Comparison of ENCODE assay signal across 23 mouse cellular contexts in genomic region chr15:77915287-77915686, GRCm38 (mm10). TPM values are rescaled to one million over a fixed set of nuclear protein-coding genes. Genes with fewer than 3 reads are reported as not detected.
DNase-seq lines count a peak whose midpoint lies in the region; ATAC-seq and TF ChIP-seq lines count a peak whose summit lies in the region.
"Had no signal": no experiment of that assay in that cellular context is flagged by ENCODE, and none has a peak within 500 bp of the region (broad histone marks: within the 10 kb centered on the region; RNA-seq: fewer than 3 reads in every experiment).

No protein-coding gene starts in this region.

- no peaks in the 10 kb centered on the region for H3K27me3 ChIP-seq in heart, adult 2 months (ENCODE audit: control insufficient read depth, insufficient read depth, low read length)
- H3K27me3 ChIP-seq in CH12.LX (replicated peaks) (no peaks in the 10 kb centered on the region), MEL (ENCODE audit: control insufficient read depth in 1 of 2, insufficient read depth in 2 of 2, low read length in 2 of 2) (no peaks in the 10 kb centered on the region)
- no peaks in the 10 kb centered on the region for H3K27me3 ChIP-seq in hindbrain, embryonic 16.5 days (replicated peaks; ENCODE audit: control insufficient read depth, insufficient read depth, low read length)
- H3K27me3 ChIP-seq in midbrain, embryonic 10.5 days (ENCODE audit: low read depth, poor library complexity, severe bottlenecking), result no peaks in the 10 kb centered on the region
- H3K27me3 ChIP-seq: embryonic facial prominence, embryonic 13.5 days; embryonic facial prominence, embryonic 15.5 days; forebrain, embryonic 13.5 days; forebrain, embryonic 15.5 days had no signal

- peak overlapping the region; percentile 90 for H3K27ac ChIP-seq in gastrocnemius, adult 2 months
- H3K27ac ChIP-seq in heart, adult 2 months, result no peak overlapping the region
- no peak overlapping the region for H3K27ac ChIP-seq in CH12.LX (ENCODE audit: insufficient read depth, low read depth)
- H3K27ac ChIP-seq in MEL (ENCODE audit: control insufficient read depth, low read depth, low read length), result no peak overlapping the region
- no peak overlapping the region for H3K27ac ChIP-seq in hindbrain, embryonic 16.5 days (ENCODE audit: low read depth, low read length)
- H3K27ac ChIP-seq in midbrain, embryonic 10.5 days (replicated peaks), result no peak overlapping the region
- H3K27ac ChIP-seq: embryonic facial prominence, embryonic 13.5 days; embryonic facial prominence, embryonic 15.5 days; forebrain, embryonic 10.5 days; forebrain, embryonic 13.5 days; forebrain, embryonic 15.5 days had no signal

- no peak overlapping the region for H3K9ac ChIP-seq in heart, adult 2 months (ENCODE audit: low read depth, low read length)
- H3K9ac ChIP-seq in CH12.LX (ENCODE audit: insufficient read depth, low read depth), result no peak overlapping the region
- H3K9ac ChIP-seq in MEL (ENCODE audit: control insufficient read depth, low read depth, low read length, poor library complexity, severe bottlenecking), result no peak overlapping the region
- no peak overlapping the region for H3K9ac ChIP-seq in hindbrain, embryonic 16.5 days (ENCODE audit: low read depth, low read length)
- H3K9ac ChIP-seq: embryonic facial prominence, embryonic 13.5 days; embryonic facial prominence, embryonic 15.5 days; forebrain, embryonic 13.5 days; forebrain, embryonic 15.5 days had no signal

- H3K4me3 ChIP-seq in gastrocnemius, adult 2 months, result no peak overlapping the region
- no peak overlapping the region for H3K4me3 ChIP-seq in heart, adult 2 months
- H3K4me3 ChIP-seq in CH12.LX (replicated peaks in 1 of 3; ENCODE audit: low read depth in 2 of 3, low read length in 2 of 3, poor library complexity in 1 of 3) (no peak overlapping the region), MEL (ENCODE audit: control insufficient read depth in 1 of 2, insufficient read depth in 1 of 2, low read depth in 2 of 2, low read length in 2 of 2) (no peak overlapping the region)
- no peak overlapping the region for H3K4me3 ChIP-seq in hindbrain, embryonic 16.5 days (ENCODE audit: low read length)
- no peak overlapping the region for H3K4me3 ChIP-seq in midbrain, embryonic 10.5 days
- H3K4me3 ChIP-seq: embryonic facial prominence, embryonic 13.5 days; embryonic facial prominence, embryonic 15.5 days; erythroblast, embryonic 14.5 days; forebrain, embryonic 10.5 days; forebrain, embryonic 13.5 days; forebrain, embryonic 15.5 days had no signal

- no peaks in the 10 kb centered on the region for H3K79me2 ChIP-seq in heart, adult 2 months (replicated peaks; ENCODE audit: control insufficient read depth, insufficient read depth, low read length)
- 0 out of 2 replicates have a peak, but pooled peaks cover 4% of the 10 kb centered on the region for H3K79me2 ChIP-seq in CH12.LX (replicated peaks; ENCODE audit: control insufficient read depth, extremely low read depth, insufficient read depth, poor library complexity, severe bottlenecking)
- H3K79me2 ChIP-seq in MEL (ENCODE audit: control insufficient read depth, insufficient read depth, low read length, poor library complexity), result no peaks in the 10 kb centered on the region

- dilution Hi-C loops in CH12.LX (cut with MboI; ENCODE audit: extremely low pct_ligation_motif_present, extremely low pct_unique_long_range_greater_than_20kb, low sequenced_read_pairs), result no loop called here

- in situ Hi-C loops in CH12.LX (cut with MboI; ENCODE audit: low pct_ligation_motif_present, low pct_unique_long_range_greater_than_20kb, low sequenced_read_pairs), result loop anchor here (10.0 kb wide), 1 partner anchor 140 kb away; no protein-coding TSS in a partner anchor

- intact Hi-C loops in gastrocnemius, adult 2 months (cut with DNase I), result no loop called here
- intact Hi-C loops in heart, adult 2 months (cut with DNase I), result loop anchor here (5.0 kb wide), 2 partner anchors 118 to 153 kb away; no protein-coding TSS in a partner anchor

- no peak for TF ChIP-seq RAD21 in CH12.LX (IDR thresholded peaks at IDR 0.05; ENCODE audit: low read depth, low read length)
- TF ChIP-seq RAD21 in MEL (IDR thresholded peaks at IDR 0.05; ENCODE audit: low read depth, low read length), result no peak

- H3K36me3 ChIP-seq in heart, adult 2 months (ENCODE audit: control insufficient read depth, insufficient read depth, low read length), result peaks cover 2% of the 10 kb centered on the region; the same call in 1 of the 2 replicates
- H3K36me3 ChIP-seq in CH12.LX (replicated peaks in 1 of 2; ENCODE audit: control insufficient read depth in 1 of 2, insufficient read depth in 1 of 2, low read length in 1 of 2), result peaks cover 41 to 71% of the 10 kb centered on the region in 2 experiments
- H3K36me3 ChIP-seq in MEL (ENCODE audit: control insufficient read depth in 1 of 2, insufficient read depth in 2 of 2, low read length in 2 of 2), result peaks cover 0 to 5% of the 10 kb centered on the region in 2 experiments; a peak in 2 of 4 replicates
- H3K36me3 ChIP-seq in hindbrain, embryonic 16.5 days (ENCODE audit: control insufficient read depth, insufficient read depth, low read length), result peaks cover 13% of the 10 kb centered on the region
- peaks cover 66% of the 10 kb centered on the region for H3K36me3 ChIP-seq in midbrain, embryonic 10.5 days

- 96% methylated on average over 4 of the region's 4 CpGs for WGBS in heart, adult 2 months
- WGBS in hindbrain, embryonic 16.5 days, result 89% methylated on average over 4 of the region's 4 CpGs
- 94% methylated on average over 4 of the region's 4 CpGs for WGBS in midbrain, embryonic 10.5 days

- no peak for TF ChIP-seq EP300 in heart, adult 2 months (IDR thresholded peaks at IDR 0.05; ENCODE audit: insufficient read depth, low read depth, low read length)
- TF ChIP-seq EP300 in CH12.LX (IDR thresholded peaks at IDR 0.05; ENCODE audit: low read length), result no peak
- TF ChIP-seq EP300 in MEL (IDR thresholded peaks at IDR 0.05; ENCODE audit: low read depth in 1 of 2, low read length in 2 of 2), result no peak

- no peak for ATAC-seq in hindbrain, embryonic 16.5 days
- ATAC-seq: forebrain, embryonic 13.5 days; forebrain, embryonic 15.5 days had no signal

- no peak overlapping the region for H3K4me2 ChIP-seq in CH12.LX (ENCODE audit: insufficient read depth, low read depth, poor library complexity, severe bottlenecking)
- no peak overlapping the region for H3K4me2 ChIP-seq in hindbrain, embryonic 16.5 days (ENCODE audit: low read length)
- H3K4me2 ChIP-seq: embryonic facial prominence, embryonic 13.5 days; embryonic facial prominence, embryonic 15.5 days; forebrain, embryonic 13.5 days; forebrain, embryonic 15.5 days had no signal

- TF ChIP-seq POLR2A in heart, adult 2 months (IDR thresholded peaks at IDR 0.05; ENCODE audit: insufficient read depth, low read depth, low read length), result no peak
- TF ChIP-seq POLR2A in CH12.LX (IDR thresholded peaks at IDR 0.05; ENCODE audit: low read depth, low read length), result no peak
- TF ChIP-seq POLR2A in MEL (IDR thresholded peaks at IDR 0.05; ENCODE audit: control insufficient read depth in 1 of 2, insufficient read depth in 1 of 2, low read depth in 1 of 2, low read length in 2 of 2, poor library complexity in 1 of 2), result no peak

- peaks cover 22% of the 10 kb centered on the region for H3K4me1 ChIP-seq in heart, adult 2 months (ENCODE audit: control insufficient read depth, insufficient read depth, low read length)
- H3K4me1 ChIP-seq in CH12.LX (ENCODE audit: control insufficient read depth in 1 of 2, insufficient read depth in 2 of 2) (peaks cover 2 to 19% of the 10 kb centered on the region in 2 experiments; a peak in 3 of 4 replicates), MEL (ENCODE audit: control insufficient read depth in 1 of 2, insufficient read depth in 2 of 2, low read length in 2 of 2) (no peaks in the 10 kb centered on the region)
- no peaks in the 10 kb centered on the region for H3K4me1 ChIP-seq in hindbrain, embryonic 16.5 days (ENCODE audit: control insufficient read depth, insufficient read depth, low read depth, low read length)
- peaks cover 19% of the 10 kb centered on the region for H3K4me1 ChIP-seq in midbrain, embryonic 10.5 days
- H3K4me1 ChIP-seq: embryonic facial prominence, embryonic 13.5 days; embryonic facial prominence, embryonic 15.5 days; forebrain, embryonic 13.5 days; forebrain, embryonic 15.5 days had no signal

- no peak for DNase-seq in gastrocnemius, adult 2 months
- DNase-seq in gastrocnemius, adult 8-10 months (ENCODE audit: low spot score in 2 of 2), result no peak
- peak; percentile 87 for DNase-seq in heart, adult 11 months
- no peak for DNase-seq in heart, adult 2 months
- DNase-seq in CH12.LX (ENCODE audit: extremely low read depth) (no peak), MEL (ENCODE audit: low read depth, low spot score) (no peak)
- DNase-seq in midbrain, embryonic 10.5 days (ENCODE audit: low spot score), result no peak
- DNase-seq: adrenal gland, postnatal 25 days; cerebellum, adult 11 months; cerebellum, adult 18-20 months; cerebellum, adult 8-10 months; cerebellum, adult 9-11 months; cerebellum, postnatal 14 days; cerebellum, postnatal 36 days; embryo, embryonic 11 days had no signal

- H3K9me3 ChIP-seq in CH12.LX (replicated peaks; ENCODE audit: low read length) (no peaks in the 10 kb centered on the region), MEL (replicated peaks; ENCODE audit: insufficient read depth, low read length) (no peaks in the 10 kb centered on the region)
- no peaks in the 10 kb centered on the region for H3K9me3 ChIP-seq in hindbrain, embryonic 16.5 days (ENCODE audit: control insufficient read depth, low read length)
- H3K9me3 ChIP-seq in midbrain, embryonic 10.5 days (replicated peaks), result no peaks in the 10 kb centered on the region
- H3K9me3 ChIP-seq: embryonic facial prominence, embryonic 13.5 days; embryonic facial prominence, embryonic 15.5 days; forebrain, embryonic 10.5 days; forebrain, embryonic 13.5 days; forebrain, embryonic 15.5 days; G1E had no signal

- TF ChIP-seq CTCF in gastrocnemius, adult 2 months (IDR thresholded peaks at IDR 0.05), result no peak
- TF ChIP-seq CTCF in heart, adult 2 months (IDR thresholded peaks at IDR 0.05), result no peak
- TF ChIP-seq CTCF in CH12.LX (conservative IDR thresholded peaks at IDR 0.05 in 1 of 2, IDR thresholded peaks at IDR 0.05 in 1 of 2; ENCODE audit: low read depth in 2 of 2, low read length in 2 of 2) (no peak), MEL (IDR thresholded peaks at IDR 0.05 in 2 of 3, conservative IDR thresholded peaks at IDR 0.05 in 1 of 3; ENCODE audit: control insufficient read depth in 1 of 3, insufficient read depth in 1 of 3, low read depth in 2 of 3, low read length in 3 of 3, poor library complexity in 1 of 3, severe bottlenecking in 1 of 3) (no peak)

RNA-seq across cellular contexts. Expression of gene Txn2, which starts 13.5 kb away (rescaled TPM):
- total RNA-seq in gastrocnemius, adult 2 months (2021), result 100 to 1,000 TPM; 189 to 247 TPM
- total RNA-seq in gastrocnemius, adult 8-10 months (2022), result 100 to 1,000 TPM; 189 to 214 (median 212) TPM
- 100 to 1,000 TPM; 260 to 299 TPM for total RNA-seq in heart, adult 2 months (2021)
- polyA plus RNA-seq in heart, adult 2 months (2012; rRNA removed), result 403 and 411 TPM in 2 replicates
- total RNA-seq in CH12.LX (2012; rRNA removed) (105 and 122 TPM in 2 replicates), CH12.LX (2014; rRNA removed) (16.8 and 22.4 TPM in 2 replicates), MEL (2012; rRNA removed) (188 and 207 TPM in 2 replicates)
- polyA plus RNA-seq in CH12.LX (2012; ENCODE audit: insufficient read length, low read depth) (188 and 209 TPM in 2 replicates), MEL (2012; ENCODE audit: insufficient read depth in 1 of 2, insufficient read length in 2 of 2, low read depth in 1 of 2, low replicate concordance in 2 of 2, missing spikeins in 1 of 2) (100 to 1,000 TPM; 114 to 416 TPM)
- polyA plus RNA-seq in hindbrain, embryonic 16.5 days (2015; fragmentation: Nextera tagmentation; extraction: Ambion mirVana), result 215 and 216 TPM in 2 replicates
- polyA plus RNA-seq in midbrain, embryonic 10.5 days (2016; fragmentation: Nextera tagmentation; extraction: Ambion mirVana), result 285 and 291 TPM in 2 replicates

RNA-seq across cellular contexts. Expression of gene Foxred2, which starts 41.2 kb away (rescaled TPM):
- under 1 TPM; 0.43 to 0.84 TPM for total RNA-seq in gastrocnemius, adult 2 months (2021)
- total RNA-seq in gastrocnemius, adult 8-10 months (2022), result under 1 TPM; 0.17 to 0.61 (median 0.31) TPM
- under 1 TPM; 0.39 to 0.84 TPM for total RNA-seq in heart, adult 2 months (2021)
- polyA plus RNA-seq in heart, adult 2 months (2012; rRNA removed), result 0.96 and 1.1 TPM in 2 replicates
- 0.17 and 0.59 TPM in 2 replicates for total RNA-seq in CH12.LX (2012; rRNA removed)
- total RNA-seq in CH12.LX (2014; rRNA removed), result 0.39 and 0.41 TPM in 2 replicates
- 0.18 and 0.43 TPM in 2 replicates for polyA plus RNA-seq in CH12.LX (2012; ENCODE audit: insufficient read length, low read depth)
- 6.3 and 9.9 TPM in 2 replicates for total RNA-seq in MEL (2012; rRNA removed)
- 10 to 100 TPM in 1 of 2 experiments, not detected in 1; 12.2 TPM for polyA plus RNA-seq in MEL (2012; ENCODE audit: insufficient read depth in 1 of 2, insufficient read length in 2 of 2, low read depth in 1 of 2, low replicate concordance in 2 of 2, missing spikeins in 1 of 2)
- polyA plus RNA-seq in hindbrain, embryonic 16.5 days (2015; fragmentation: Nextera tagmentation; extraction: Ambion mirVana), result 8.8 and 9.6 TPM in 2 replicates
- polyA plus RNA-seq in midbrain, embryonic 10.5 days (2016; fragmentation: Nextera tagmentation; extraction: Ambion mirVana), result 6.4 and 6.5 TPM in 2 replicates

RNA-seq across cellular contexts. Expression of gene Eif3d, which starts 55.3 kb away (rescaled TPM):
- total RNA-seq in gastrocnemius, adult 2 months (2021), result 10 to 100 TPM; 57.7 to 63.5 TPM
- total RNA-seq in gastrocnemius, adult 8-10 months (2022), result 10 to 100 TPM; 51.7 to 65.7 (median 53.8) TPM
- total RNA-seq in heart, adult 2 months (2021), result 10 to 100 TPM; 62.6 to 64.4 TPM
- polyA plus RNA-seq in heart, adult 2 months (2012; rRNA removed), result 69.5 and 87.6 TPM in 2 replicates
- total RNA-seq in CH12.LX (2012; rRNA removed) (344 and 352 TPM in 2 replicates), CH12.LX (2014; rRNA removed) (269 and 302 TPM in 2 replicates), MEL (2012; rRNA removed) (507 and 521 TPM in 2 replicates)
- polyA plus RNA-seq in CH12.LX (2012; ENCODE audit: insufficient read length, low read depth) (406 and 493 TPM in 2 replicates), MEL (2012; ENCODE audit: insufficient read depth in 1 of 2, insufficient read length in 2 of 2, low read depth in 1 of 2, low replicate concordance in 2 of 2, missing spikeins in 1 of 2) (100 to 1,000 TPM; 619 to 738 TPM)
- polyA plus RNA-seq in hindbrain, embryonic 16.5 days (2015; fragmentation: Nextera tagmentation; extraction: Ambion mirVana), result 158 and 175 TPM in 2 replicates
- 240 and 263 TPM in 2 replicates for polyA plus RNA-seq in midbrain, embryonic 10.5 days (2016; fragmentation: Nextera tagmentation; extraction: Ambion mirVana)
